Mouse (Mus musculus): ENCODE data around the gene Plk1. TPM values are rescaled to one million over a fixed set of nuclear protein-coding genes. Genes with fewer than 3 reads are reported as not detected.

The Plk1 gene
- total RNA-seq (2021) (1 to 10 TPM; 1.3 to 2.3 TPM), polyA plus RNA-seq (2012; rRNA removed) (1.5 and 3.2 TPM in 2 replicates)
- long read RNA-seq, partial matches to known transcripts: 0 of 1 reads
- long read RNA-seq, other reads (novel, unspliced or antisense): 0 of 1 reads

DNA sequence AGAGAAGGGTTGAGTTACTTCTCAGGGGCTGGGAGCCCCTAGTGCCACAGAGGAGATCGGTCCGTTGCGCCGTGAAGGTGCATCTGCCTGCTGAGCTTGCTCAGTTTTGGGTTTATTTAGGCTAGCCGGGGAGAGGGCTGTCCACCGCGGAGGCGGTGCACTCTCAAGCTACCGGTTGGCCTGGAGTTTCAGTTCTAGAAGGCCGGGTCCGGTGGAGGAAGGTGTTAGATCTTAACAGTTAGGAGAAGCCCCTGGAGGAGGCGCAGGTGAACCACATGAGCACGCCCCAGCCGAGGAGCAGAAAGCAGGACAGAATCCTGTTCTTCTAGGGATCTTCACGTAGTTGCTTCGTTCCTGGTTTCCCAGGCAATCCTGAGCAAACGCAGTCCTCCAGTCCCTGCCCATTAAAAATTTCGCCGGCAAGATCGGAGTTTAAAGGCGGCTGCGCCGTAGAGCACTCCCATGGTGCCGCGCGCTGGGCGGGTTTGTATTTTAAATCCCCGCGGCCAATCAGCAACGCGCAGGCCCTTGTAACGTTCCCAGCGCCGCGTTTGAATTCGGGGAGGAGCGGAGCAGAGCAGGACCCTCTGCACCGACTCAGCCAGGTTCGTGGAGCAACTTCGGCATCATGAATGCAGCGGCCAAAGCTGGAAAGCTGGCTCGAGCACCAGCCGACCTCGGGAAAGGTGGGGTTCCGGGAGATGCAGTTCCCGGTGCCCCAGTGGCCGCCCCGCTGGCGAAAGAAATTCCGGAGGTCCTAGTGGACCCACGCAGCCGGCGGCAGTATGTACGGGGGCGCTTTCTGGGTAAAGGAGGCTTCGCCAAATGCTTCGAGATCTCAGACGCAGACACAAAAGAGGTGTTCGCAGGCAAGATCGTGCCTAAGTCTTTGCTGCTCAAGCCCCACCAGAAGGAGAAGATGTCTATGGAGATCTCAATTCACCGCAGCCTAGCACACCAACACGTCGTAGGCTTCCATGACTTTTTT lies at the start of gene Plk1:
Gene Plk1, plus strand, starts transcription at position 525 of the 988 bp plus-strand sequence.
- DNase-seq: peak; percentile 90

DNA sequence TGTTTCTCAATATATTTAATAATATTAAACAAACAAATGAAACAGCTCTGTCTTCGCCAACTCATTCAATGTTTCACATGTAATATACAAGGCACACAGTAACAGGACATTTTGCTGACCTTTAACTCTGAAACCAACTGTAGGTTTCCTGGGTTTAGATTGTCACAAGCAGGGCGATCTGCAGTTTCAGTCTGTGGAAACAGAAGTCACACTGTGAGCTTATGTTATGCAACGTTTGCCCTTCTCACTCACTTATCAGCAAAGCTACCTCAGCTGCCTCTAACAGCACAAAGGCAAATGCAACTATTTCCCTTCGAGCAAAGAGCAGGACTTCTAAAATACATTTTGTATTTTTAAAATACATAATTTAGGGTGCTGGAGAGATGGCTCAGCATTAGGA lies 35.7 kb upstream of the Plk1 start:
- no peak for DNase-seq

DNA sequence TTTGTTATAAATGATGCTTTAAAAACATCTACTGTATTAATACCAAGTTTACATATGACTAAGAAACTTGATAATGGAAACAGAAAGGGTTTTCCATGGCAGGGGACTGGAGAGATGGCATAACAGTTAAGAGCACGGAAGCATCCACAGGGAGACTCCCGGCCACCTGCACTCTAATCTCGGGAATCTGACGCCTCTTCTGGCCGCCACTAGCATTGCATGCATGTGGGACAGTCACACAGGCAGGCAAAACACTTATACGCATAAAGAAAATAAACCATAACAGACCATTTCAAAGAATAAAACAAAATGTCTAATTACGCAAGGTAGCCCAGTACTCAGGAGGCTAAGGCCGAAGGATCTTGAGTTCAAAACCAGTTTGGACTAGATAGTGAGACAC lies 33.6 kb upstream of the Plk1 start:
- DNase-seq: no peak

DNA sequence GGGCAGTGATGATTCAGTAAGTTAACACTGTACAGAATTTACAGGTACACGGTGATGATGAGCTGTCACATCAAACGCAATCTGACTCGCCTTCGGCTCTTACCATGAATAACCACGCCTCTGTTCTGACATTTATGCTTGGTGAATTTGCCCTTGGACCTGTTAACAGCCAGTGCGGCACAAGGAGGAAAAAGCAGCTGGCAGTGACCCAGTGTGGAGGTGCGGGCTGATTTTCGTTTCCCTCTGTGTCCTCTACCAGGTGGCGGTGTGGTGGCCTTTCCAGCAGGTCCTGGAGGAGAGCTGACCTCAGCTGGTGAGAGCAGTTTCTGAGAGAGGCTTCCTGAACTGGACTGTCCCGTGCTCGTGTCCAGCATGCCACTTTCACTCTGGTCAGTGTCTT lies 32.3 kb upstream of the Plk1 start:
- peak; percentile 4 for DNase-seq

DNA sequence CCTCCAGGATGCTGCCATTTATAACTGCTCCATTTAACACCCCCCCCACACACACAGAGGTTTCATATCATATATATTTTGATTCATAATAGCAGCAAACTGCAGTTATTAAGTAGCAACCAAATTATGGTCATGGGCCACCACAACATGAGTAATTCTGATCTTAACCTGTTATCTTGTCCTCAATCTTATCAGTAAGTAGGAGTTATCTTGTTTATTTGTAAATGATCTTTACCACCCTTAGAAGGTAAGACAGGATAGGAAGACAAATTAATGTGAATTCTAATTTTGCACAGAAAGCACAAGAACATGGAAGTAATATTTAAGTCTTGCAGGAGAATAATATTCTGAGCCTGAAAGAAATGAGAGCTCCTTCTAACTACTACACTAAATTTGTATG lies 27.4 kb upstream of the Plk1 start:
- no peak for DNase-seq

DNA sequence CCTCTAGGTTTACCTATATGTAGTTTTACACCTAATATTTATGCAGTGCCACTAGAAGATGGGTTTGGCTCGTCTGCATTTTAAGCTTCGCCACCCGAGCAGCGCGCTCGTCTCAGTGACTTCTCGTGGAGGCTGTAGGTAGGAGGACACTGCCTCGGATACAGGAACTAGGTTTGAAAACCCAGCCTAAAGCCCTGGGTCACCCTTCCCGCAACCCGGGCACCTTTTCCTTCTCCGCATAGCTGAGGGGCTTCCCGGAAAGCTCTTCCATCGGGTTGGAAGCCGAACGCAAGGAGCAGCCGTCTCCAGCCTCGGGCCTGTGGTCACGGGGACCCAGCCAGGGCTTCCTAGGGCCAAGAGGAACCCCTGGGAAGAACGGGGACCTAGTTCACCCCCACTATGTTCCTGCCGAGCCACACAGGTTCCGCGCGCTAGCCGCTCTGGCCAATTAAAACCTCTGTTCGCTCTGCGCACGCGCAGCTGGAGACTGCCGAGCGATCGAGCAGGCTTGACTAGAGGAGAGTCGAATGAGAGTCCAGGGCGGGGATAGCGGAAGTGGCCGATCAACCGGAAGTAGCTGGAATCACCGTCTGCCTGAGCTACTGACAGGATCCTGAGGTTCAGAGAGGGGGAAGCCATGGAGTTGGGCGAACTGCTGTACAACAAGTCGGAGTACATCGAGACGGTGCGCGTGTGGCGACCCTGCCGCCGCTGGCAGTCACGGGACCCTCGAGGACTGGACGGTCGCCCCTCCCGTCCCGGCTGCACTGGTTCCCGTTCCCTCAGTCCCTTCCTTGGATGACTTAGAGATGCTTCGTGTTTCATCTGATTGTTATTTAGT lies 26.5 kb upstream of the Plk1 start, which contains the start of the genes Palb2 and Dctn5:
Gene Palb2, minus strand, starts transcription at position 489 of the 841 bp plus-strand sequence.
Gene Dctn5, plus strand, starts transcription at position 545 of the 841 bp plus-strand sequence.
- DNase-seq: peak; percentile 99

DNA sequence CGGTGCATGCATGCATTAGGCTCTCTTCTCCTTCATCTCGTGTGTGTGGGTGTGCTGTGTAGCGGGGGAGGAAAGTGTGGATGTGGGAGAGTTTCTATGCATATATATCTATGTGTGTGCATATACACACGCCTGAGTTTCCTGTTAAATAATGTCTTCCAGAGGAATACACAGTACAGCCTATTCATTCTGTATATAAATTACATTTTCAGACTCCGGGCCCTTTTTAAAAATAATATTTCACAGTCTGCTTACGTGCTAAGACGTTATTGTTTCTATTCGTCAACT lies 26.0 kb upstream of the Plk1 start:
- no peak for DNase-seq

DNA sequence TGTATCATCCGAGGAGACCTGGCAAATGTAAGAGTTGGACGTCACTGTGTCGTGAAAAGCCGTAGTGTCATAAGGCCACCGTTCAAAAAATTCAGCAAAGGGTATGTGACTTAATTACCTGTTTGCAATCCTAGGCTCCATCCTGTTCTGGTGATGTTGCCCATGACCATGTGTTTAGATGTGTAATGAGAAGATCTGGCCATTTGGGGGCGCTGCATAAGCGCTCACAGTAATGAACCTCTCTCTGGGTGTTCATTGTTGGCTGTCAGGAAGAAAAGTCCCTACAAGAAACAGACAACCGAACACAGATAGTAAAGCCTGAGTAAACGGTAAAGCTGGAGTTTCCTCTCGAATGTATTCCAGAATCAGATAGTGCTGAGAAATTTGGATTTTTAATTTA lies 24.2 kb upstream of the Plk1 start:
- no peak for DNase-seq

DNA sequence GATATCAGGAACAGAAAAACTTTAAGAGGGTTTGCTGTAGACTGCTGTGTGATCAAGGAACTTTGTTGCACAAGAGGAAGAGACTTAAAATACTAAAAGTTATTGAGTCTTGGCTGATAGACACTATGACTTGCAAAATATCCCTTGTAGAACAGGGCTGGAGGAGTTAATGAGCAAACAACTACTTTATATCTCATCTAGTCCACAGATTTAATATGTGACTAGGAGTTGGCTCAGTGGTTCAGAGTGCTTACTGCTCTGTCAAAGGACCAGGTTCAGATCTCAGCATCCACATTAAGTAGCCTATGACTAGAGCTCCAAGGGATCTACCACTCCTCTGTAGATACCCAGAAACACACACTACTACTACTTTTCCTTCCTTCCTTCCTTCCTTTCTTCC lies 22.2 kb upstream of the Plk1 start:
- DNase-seq: no peak

DNA sequence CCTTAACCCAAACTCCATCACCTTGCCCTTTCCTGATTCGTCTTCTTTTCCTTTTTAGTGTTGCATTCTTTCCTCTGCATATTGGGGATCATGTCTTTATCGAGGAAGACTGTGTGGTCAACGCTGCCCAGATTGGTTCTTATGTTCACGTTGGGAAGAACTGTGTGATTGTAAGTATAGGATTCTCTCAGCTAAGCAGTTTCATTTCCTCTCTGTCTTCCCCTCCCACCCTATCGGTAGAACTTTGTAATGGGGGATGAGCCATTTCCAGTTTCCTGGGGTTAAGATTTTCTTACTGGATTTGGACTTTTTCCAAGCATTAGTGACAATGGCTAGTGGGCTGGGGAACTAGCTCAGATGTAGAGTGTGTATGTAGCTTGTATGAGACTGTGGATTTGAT lies 21.0 kb upstream of the Plk1 start:
- DNase-seq: no peak

DNA sequence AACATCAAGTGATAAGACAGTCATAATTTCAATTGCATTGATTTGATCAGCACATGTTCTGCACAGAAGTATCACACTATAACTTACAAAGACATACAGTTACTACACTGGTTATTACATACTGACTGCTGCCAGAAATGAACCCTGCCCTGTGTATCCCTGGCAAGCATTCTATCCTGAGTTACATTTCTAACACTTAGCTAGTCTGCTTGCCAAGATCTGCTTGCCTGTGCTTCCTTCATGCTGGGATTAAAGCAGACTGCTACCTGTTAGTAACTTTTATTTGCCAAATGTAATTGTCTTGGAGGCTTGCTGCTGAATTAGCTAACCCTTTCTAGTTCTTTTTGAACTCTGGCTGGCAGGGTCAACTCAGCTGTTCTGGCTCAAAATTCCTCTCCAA lies 18.2 kb upstream of the Plk1 start:
- DNase-seq: no peak

DNA sequence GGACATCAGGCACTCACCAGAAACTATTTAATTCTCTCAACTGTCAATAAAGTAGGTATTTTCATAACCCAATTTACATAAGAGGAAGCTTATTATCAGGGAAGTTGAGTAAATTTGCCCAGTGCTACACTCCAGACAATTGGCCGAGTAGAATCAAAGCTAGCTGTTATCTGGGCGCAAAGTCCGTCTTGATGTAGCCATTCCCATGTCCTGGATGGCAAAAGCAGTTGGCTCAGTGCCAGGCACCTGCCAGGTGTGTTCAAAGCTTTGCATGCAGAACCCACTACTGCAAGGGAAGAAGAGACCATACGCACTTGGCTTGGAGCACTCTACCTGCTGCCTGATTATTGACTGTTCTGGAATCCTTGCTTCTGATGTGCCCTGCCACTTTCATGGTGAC lies 6.8 kb upstream of the Plk1 start:
- no peak for DNase-seq

DNA sequence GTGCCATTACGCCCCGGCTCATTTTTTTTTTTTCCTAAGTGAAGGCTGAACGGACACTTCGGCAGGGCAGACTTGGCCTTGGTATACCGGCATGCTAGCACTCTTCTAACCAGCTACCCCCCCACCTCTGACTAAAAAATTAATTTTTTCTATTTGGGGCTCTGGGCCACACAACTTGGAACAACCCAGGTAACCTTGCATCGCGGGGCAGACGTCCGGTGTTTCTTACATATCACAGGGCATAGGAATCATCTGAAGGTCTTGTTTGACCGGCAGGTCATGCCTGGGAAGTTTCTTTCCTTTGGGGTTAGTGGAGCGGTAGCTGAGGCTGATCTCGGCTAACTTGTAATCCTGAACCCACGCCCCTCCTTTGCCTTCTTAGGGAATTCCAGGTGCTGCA lies 751 bp upstream of the Plk1 start:
- DNase-seq: no peak

DNA sequence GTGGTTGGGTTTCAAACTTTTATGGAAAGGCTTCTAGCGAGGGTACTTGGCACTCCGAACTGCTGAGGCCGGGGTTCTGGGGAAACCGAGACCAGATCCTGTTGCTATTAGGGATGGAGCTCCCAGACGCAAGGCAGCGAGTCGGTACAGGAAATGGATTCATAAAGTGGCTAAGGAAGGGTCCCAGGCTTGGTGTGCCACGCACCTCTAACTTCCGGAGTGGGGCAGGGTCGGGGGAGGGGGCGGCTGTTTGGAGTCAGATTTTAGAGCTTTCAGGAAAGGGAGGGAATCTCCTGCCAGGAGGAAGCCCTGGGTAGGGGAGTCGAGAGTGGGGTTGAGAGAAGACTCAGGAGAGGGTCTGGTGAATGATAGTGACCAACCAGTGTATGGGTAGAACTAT lies 798 bp downstream of the Plk1 start:
- DNase-seq: no peak

DNA sequence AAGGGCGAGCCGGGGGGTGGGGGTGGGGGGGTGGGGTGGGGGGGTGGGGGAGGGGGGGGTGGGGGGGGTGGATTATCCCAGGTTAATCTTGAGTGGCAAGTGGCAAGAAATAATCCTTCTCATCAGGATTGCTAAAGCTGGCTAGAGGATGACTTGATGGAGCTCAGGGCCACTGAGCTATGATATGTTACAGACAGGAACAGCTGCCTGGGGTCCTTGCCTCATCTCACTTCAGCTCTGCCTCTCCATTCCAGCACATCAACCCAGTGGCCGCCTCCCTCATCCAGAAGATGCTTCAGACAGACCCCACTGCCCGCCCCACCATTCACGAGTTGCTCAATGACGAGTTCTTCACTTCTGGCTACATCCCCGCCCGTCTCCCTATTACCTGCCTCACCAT lies 4.5 kb downstream of the Plk1 start:
- no peak for DNase-seq

DNA sequence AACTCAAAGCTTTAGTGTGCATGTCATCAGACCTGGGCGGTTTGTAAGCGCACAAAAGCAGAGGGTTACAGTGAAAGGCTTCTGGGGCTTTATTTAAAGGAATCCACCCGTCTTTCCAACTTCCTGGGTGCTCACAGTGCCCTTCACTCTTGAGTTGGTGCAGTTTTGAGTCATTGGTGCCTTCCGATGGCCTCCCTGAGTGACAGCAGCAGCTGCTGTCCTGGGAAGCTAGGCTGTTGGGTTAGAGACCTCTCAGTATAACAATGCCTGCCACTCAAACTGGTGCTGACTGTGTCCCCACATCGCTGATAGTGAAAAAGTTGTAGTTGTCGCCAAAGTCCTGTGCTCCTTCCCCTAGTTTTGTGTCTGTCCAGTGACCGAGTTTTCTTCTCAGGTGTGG lies 8.0 kb downstream of the Plk1 start:
- no peak for DNase-seq

DNA sequence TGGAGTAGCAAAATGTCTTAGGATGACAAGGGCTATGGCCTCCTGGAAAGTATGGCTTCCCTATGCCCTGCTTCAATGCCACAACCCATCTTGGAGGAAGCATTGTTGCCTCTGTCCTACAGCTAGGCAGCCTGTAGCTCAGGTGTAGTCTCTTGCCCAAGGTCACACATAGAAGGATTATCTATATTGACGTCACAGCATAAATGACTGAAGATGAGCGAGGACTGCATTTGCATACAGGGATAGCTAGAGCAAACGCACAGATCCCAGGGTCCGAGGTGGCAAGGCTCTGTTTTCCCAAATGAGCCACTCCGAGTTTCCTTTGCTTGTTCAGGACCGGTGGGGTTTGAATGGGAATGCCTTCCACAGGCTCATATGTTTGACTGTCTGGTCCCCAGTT lies 11.5 kb downstream of the Plk1 start:
- no peak for DNase-seq

DNA sequence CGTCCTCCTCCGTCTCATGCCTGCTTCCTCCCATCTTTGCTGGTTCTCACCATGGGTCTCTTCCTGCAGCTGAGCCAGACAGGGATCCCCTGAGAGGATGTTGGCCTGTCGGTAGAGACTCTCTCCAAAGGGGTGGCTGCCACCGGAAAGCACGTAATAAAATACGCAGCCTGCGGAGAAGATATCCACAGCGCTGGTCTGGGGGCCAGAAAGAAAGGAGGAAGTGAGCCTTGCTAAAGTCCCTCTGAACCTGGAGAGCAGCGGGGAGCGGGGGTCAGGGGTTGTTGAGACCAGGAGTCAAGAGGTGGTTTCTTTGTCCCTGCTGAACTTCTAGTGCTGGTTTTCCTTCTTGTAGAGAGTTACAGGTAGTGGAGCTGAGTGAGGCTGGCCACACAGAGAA lies 12.4 kb downstream of the Plk1 start:
- no peak for DNase-seq

DNA sequence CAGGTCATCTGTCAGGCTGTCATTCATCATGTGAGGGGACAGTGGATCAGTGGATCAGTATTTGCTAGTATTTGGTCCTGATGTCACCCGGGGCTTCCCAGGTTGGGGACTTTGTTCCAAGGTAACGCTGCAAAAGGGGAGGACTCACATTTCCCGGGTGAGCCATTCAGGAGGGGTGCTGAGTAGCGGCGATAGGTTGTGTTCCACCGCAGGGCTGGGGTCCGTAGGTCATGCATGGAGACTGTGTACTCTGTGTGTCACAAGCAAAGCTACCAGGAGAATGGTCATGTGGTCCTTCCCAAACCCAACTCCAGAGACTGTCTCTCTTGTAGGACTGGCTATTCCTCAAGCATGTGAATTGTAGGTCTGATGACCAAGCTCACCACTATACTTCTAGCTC lies 21.5 kb downstream of the Plk1 start:
- DNase-seq: no peak

DNA sequence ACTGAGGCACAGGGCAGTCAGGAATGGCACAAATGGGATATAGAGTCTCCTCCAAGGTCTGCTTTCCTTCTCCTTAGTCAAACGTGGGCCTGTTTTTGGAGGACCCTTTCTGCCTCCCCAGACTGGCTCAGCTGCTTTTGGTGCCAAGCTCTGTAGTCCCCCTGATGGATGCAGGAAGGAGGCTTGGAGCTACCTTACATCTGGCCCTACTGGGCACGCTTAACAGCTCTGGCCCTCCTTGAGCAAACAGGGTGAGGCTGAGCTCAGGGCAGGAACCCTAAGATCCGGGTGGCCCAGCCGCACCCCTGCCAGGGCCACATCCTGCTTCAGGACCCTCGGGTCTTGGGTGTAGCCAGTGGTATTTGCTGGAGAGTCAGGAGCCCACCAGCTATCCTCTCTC lies 25.3 kb downstream of the Plk1 start:
- no peak for DNase-seq

DNA sequence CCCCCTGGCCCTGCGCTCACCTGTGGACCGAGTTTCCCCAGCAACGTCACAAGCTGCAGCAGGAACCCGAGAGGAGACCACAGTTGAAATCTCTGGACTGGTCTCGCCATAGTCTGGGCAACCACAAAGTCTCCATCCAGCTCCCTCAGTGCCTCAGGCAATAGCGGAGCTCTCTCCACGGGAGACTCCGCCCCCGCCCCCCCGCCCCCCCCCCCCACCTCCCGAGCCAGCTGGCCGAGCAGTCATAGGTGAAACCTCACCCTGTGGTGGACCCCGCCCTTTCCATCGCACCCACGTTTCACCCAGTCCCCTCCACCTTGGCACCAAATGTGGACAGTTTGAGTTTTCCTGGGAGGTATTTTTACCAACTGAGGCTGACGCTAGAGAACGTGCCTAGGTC lies 26.8 kb downstream of the Plk1 start, which contains the start of gene Ern2:
Gene Ern2, minus strand, starts transcription at position 165 of the 400 bp plus-strand sequence.
- no peak for DNase-seq

DNA sequence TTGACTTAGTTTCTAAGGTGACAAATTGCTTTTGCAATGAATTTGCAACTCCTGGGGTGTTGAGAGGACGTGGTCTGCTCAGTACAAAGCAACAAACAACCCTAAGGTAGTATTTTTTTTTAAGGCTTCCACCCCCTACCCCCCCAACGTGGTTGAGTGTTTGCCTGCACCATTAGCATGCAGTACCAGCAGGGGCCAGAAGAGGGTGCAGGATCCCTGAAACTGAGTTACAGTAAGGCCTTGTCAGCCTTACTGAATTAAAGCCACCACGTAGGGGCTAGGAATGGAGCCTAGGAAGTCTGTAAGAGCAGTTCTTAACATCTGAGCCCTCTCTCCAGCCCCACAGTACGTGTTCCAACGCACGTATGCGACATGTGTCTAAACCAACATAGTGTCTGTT lies 30.2 kb downstream of the Plk1 start:
- peak; percentile 12 for DNase-seq

DNA sequence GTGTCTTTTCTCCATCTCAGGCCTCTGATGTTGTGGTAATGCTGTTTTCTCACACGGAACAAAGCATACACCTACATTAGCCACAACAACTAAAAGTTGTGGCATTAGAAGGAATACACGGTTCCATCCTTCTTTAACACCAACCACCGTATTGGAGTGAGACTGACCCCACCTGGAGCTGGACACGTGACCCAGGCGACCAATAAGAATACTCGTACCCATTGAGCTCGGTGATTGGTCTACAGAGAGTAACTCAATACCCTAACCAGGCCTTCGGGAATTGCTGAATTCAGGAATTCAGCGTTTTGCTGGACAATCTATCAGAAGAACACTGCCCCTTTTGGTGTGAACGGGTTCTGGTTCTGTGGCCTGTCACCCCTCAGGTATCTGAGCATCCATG lies 31.9 kb downstream of the Plk1 start:
- no peak for DNase-seq

Data from adrenal gland, adult 2 months (tissue).